Mouse (Mus musculus) c-Kit-positive CD71-positive TER-119-negative erythroid progenitor cells, embryonic 14.5 days (primary cell): ENCODE data around the gene Vmn2r60.
"Not testable (repeated sequence)": the region's sequence is repeated elsewhere in the genome, so short reads cannot be mapped to it uniquely, and the experiment has no call there.

ENCODE experiments used
- DNase-seq: peaks from one replicate; pipeline ENCODE4 v3.0.0-alpha.2; 2013; ENCODE audit warnings: low read depth

The Vmn2r60 gene

DNA sequence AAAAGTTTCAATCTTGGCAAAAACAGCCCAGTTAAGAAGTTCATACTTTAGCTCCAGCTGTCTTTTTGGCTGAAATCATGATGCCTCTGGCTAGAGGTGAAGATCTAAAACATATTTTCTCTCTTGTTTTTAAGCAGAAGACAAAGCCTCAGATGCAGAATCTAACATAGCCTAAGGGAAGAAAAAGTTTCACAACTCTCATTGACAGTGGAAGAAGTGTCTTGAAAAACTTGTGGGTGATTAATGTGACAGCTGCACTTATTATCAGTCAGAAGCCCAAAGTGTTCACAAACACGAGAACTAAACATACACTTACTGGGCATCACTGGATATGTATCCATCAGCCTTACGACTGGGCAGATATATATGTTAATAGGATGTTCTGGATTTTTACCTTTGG lies at the start of gene Vmn2r60:
TSS of gene Vmn2r60 (plus strand) at position 301 of the 400 bp plus-strand sequence.
- no peak for DNase-seq

DNA sequence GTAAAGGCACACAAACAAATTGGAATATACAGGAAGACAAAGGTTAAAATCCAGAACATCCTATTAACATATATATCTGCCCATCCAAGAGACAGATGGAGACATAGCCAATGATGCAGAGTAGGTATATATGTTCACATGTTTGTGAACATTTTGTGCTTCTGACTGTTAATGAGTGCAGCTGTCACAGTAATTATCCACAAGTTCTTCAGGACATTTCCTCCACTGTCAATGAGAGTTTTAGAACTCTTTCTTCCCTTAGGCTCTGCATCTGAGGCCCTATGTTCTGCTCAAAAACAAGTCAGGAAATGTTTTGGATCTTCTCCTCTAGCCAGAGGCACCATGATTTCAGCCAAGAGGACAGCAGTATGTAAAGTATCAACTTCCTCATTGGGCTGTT lies 48.6 kb upstream of the Vmn2r60 start, which contains the start of gene Vmn2r59:
TSS of gene Vmn2r59 (minus strand) at position 101 of the 400 bp plus-strand sequence.
- DNase-seq, result no peak

DNA sequence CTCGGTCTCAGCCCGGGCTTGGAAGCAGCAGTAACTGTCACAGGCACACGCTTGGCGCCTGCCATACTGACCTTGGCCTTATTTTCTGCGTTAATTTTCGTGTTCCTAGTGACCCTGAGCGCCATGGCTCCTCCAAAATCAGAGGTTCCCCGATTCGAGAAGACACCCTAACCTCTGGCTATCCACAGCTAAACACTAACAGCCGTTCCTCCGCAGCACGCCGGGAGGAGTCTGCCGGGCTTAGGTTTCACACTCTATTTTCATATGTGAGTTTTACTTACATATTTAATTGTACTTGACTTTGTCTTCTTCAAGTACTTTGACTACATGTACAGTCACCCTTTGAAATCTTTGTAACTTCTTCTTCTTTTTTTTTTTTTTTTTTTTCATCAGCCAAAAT lies 509 bp upstream of the Vmn2r60 start:
- DNase-seq, result not testable (repeated sequence)
